Mouse (Mus musculus): ENCODE measurements around the gene Tia1.

Tia1 gene

GRCm38 (mm10) chr6:86385362-86386104, 18.5 kb upstream of the Tia1 start:
- DNase-seq (ENCODE audit: inconsistent ontology term), result no peak

GRCm38 (mm10) chr6:86387313-86387712, 16.7 kb upstream of the Tia1 start:
- DNase-seq (ENCODE audit: inconsistent ontology term), result no peak

- no peak for DNase-seq (ENCODE audit: inconsistent ontology term)
Observed at GRCm38 (mm10) chr6:86388461-86388860, 15.6 kb upstream of the Tia1 start.

GRCm38 (mm10) chr6:86391326-86391725, 12.7 kb upstream of the Tia1 start:
- DNase-seq (ENCODE audit: inconsistent ontology term), result no peak

GRCm38 (mm10) chr6:86393187-86393586, 10.8 kb upstream of the Tia1 start:
- DNase-seq (ENCODE audit: inconsistent ontology term), result no peak

- no peak for DNase-seq (ENCODE audit: inconsistent ontology term)
Observed at GRCm38 (mm10) chr6:86394078-86394720, 9.8 kb upstream of the Tia1 start.

- no peak for DNase-seq (ENCODE audit: inconsistent ontology term)
Observed at GRCm38 (mm10) chr6:86395021-86395420, 9.0 kb upstream of the Tia1 start.

- no peak for DNase-seq (ENCODE audit: inconsistent ontology term)
Observed at GRCm38 (mm10) chr6:86395969-86396368, 8.1 kb upstream of the Tia1 start.

- DNase-seq (ENCODE audit: inconsistent ontology term), result peak; percentile 93
Observed at GRCm38 (mm10) chr6:86396581-86397256, 7.3 kb upstream of the Tia1 start, which contains the start of gene Pcyox1. Gene Pcyox1, minus strand, starts transcription at chr6:86397154.

- no peak for DNase-seq (ENCODE audit: inconsistent ontology term)
Observed at GRCm38 (mm10) chr6:86397257-86397980, 6.6 kb upstream of the Tia1 start.

GRCm38 (mm10) chr6:86398986-86399385, 5.0 kb upstream of the Tia1 start:
- DNase-seq (ENCODE audit: inconsistent ontology term), result no peak

- no peak for DNase-seq (ENCODE audit: inconsistent ontology term)
Observed at GRCm38 (mm10) chr6:86399995-86400394, 4.0 kb upstream of the Tia1 start.

GRCm38 (mm10) chr6:86400972-86401371, 3.0 kb upstream of the Tia1 start:
- DNase-seq (ENCODE audit: inconsistent ontology term), result peak; percentile 47

GRCm38 (mm10) chr6:86402681-86403607, 1.1 kb upstream of the Tia1 start:
- DNase-seq (ENCODE audit: inconsistent ontology term), result no peak

- DNase-seq (ENCODE audit: inconsistent ontology term), result no peak
Observed at GRCm38 (mm10) chr6:86403728-86404099, 305 bp upstream of the Tia1 start.

- peak; percentile 43 for DNase-seq (ENCODE audit: inconsistent ontology term)
Observed at GRCm38 (mm10) chr6:86404996-86405395, 977 bp downstream of the Tia1 start.

- no peak for DNase-seq (ENCODE audit: inconsistent ontology term)
Observed at GRCm38 (mm10) chr6:86406306-86406705, 2.3 kb downstream of the Tia1 start.

GRCm38 (mm10) chr6:86418711-86419110, 14.7 kb downstream of the Tia1 start:
- DNase-seq (ENCODE audit: inconsistent ontology term), result no peak

GRCm38 (mm10) chr6:86419239-86419638, 15.2 kb downstream of the Tia1 start:
- DNase-seq (ENCODE audit: inconsistent ontology term), result no peak

- DNase-seq (ENCODE audit: inconsistent ontology term), result no peak
Observed at GRCm38 (mm10) chr6:86420491-86420890, 16.5 kb downstream of the Tia1 start.

- DNase-seq (ENCODE audit: inconsistent ontology term), result no peak
Observed at GRCm38 (mm10) chr6:86426358-86426757, 22.3 kb downstream of the Tia1 start, which contains the start of gene Gm44790. Gene Gm44790, plus strand, starts transcription at chr6:86426658.

Data from Muller cell, postnatal 12 days (primary cell).